Mouse (Mus musculus): ENCODE measurements around the gene Gc. TPM values are rescaled to one million over a fixed set of nuclear protein-coding genes. Genes with fewer than 3 reads are reported as not detected.

Gene Gc
- polyA plus RNA-seq (2012; rRNA removed) = not detected in 2 replicates

GRCm38 (mm10) chr5:89457554-89458062, at the start of gene Gc:
Gene Gc, minus strand, starts transcription at chr5:89457898.
- DNase-seq (ENCODE audit: low read depth, low spot score) = no peak
- 52% methylated on average over 5 of the region's 5 CpGs for WGBS

GRCm38 (mm10) chr5:89500182-89500581, 42.5 kb upstream of the Gc start:
- 55% methylated on average over 6 of the region's 6 CpGs for WGBS
- DNase-seq (ENCODE audit: low read depth, low spot score) = no peak

DNA sequence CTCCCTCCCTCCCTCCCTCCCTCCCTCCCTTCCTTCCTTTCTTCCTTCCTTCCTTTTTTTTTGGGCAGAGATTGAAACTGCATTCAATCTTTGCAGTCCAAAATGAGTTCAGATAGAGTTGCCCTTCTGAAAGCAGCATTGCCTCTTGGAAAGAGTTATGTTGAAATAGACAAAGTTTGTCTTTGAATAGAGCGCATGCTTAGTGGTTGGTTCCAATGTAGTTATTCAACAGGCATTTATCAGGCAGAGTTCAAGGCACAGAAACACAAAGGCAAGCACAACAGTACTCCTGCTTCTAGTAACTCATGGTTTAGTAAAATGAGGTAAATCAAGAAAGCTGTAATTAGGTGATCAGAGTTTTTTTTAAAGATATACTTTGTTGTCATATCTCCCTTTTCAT, 34.9 kb upstream of the Gc start:
- WGBS = 92% methylated on average over 1 of the region's 1 CpGs
- no peak for DNase-seq (ENCODE audit: low read depth, low spot score)

DNA sequence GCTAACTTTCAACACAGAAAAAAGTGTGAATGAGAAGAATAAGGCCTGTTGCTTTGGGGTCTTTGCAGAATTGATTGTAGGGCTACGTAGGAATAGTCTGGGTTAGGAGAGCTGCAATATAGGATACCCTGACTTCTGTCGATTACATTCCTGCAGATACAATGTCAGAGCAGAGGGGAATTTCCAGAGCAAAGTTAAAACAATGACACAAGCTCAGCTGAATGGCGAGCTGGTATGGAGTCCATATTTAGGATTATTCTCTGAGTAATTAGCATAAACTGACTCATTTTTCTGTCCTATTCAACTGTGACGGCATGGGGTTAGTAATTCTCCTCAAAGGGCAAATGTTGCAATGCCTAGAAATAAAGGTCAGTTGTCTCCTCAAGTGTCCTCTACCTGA, 12.8 kb upstream of the Gc start:
- 78% methylated on average over 4 of the region's 4 CpGs for WGBS

DNA sequence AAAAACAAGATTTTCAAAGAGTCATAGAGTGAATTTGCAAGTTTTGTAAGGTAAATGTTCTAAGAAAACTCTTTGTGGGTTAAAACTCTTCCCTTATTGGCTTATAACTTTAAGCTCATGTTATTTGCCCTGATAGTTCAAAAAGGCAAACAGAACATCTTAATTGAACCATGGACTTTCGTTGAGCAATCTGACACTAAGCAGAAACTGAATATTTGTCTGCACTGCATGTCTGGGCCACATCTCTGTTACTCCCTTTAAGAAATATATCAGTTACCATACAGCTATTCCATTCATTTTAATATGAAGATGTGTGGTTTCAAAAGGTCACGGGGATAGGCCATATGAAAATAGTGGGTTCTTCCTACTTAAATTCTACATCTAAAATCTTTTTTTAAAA, 10.2 kb upstream of the Gc start:
- WGBS = 59% methylated on average over 2 of the region's 2 CpGs
- DNase-seq (ENCODE audit: low read depth, low spot score) = no peak

More for the DNA sequence above, 12.8 kb upstream of the Gc start:
- DNase-seq (ENCODE audit: low read depth, low spot score) = no peak

DNA sequence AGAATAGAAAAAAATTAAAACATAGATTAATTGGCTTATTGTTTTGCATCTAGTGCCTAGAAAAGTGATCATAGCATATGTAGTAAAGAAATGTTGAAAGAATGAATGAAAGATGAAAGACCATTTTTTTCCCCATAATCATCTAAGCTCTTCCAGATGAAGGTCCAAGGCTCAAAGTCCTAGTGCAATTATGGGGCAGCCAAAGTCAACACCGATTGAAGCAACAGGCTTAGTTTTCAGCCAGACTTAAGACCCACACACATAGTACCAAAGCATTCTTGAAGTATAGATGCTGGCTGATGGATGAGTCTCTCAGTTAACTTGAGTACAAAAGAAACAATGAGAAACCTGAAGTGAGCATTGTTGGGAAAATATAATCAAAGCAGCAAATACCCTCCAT, 9.3 kb upstream of the Gc start:
- 36% methylated on average over 1 of the region's 1 CpGs for WGBS
- DNase-seq (ENCODE audit: low read depth, low spot score) = no peak

- no peak for DNase-seq (ENCODE audit: low read depth, low spot score)
Measured at GRCm38 (mm10) chr5:89466275-89466674, 8.6 kb upstream of the Gc start.

DNA sequence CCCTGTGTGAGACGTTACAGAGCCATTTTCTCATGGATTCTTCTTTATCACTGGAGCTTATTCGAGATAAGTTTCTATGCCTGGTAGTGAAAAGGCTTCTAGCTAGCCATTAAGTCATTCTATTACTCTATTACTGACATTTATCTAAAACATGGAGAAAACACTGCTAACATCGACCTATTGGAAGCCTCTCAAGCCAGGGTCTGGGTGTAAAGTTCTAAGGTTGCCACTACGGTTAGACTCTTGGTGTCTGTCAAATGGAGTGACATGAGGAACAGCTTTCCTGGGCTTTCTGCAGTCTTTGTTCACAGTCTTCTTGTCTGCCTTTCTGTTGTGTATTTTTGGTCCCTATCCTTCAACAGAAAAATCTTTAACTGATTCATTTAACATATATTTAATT, 4.1 kb upstream of the Gc start:
- DNase-seq (ENCODE audit: low read depth, low spot score) = no peak
- 72% methylated on average over 4 of the region's 4 CpGs for WGBS

DNA sequence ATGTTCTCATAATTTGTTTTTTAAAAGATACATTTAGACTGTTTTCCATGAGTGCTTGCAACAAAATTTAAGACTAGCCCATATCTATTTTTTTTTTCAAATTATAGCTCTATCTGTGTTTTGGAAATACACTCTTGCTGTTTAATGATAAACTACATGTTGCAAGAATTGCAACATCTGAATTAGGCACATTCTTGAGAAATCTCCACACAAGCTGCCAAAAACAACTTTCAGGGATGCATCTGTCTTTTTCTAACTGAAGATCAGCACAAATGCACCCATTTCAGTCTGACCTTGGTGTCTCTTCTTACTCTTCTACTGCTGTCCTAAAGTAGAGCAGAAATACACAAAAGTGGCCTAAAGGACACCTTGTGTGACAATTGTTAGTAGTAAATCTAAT, 1.9 kb upstream of the Gc start:
- DNase-seq (ENCODE audit: low read depth, low spot score) = no peak

- no peak for DNase-seq (ENCODE audit: low read depth, low spot score)
- 55% methylated on average over 2 of the region's 2 CpGs for WGBS
Measured at GRCm38 (mm10) chr5:89458987-89459386, 1.3 kb upstream of the Gc start.

DNA sequence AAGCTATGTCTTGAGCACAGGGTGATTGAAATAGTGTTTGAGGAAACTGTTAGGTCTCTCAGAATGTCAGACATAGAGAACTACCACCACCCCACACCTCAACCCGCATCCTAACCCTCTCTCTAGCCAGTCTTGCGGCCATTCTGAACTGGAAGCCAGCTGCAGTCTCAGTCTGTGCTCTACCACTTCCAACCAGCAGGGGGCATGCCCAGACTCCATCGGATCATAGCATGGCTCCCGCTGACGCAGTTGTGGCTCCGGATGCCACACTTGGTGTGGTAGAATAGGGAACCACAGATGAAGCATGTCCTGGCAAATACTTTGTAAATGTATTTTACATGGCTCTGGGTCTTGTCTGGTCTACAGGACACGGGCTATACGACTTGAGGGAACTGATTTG, 2.2 kb downstream of the Gc start:
- WGBS = 47% methylated on average over 8 of the region's 8 CpGs
- DNase-seq (ENCODE audit: low read depth, low spot score) = no peak

GRCm38 (mm10) chr5:89450798-89451197, 6.9 kb downstream of the Gc start:
- no peak for DNase-seq (ENCODE audit: low read depth, low spot score)

GRCm38 (mm10) chr5:89449325-89449724, 8.4 kb downstream of the Gc start:
- no peak for DNase-seq (ENCODE audit: low read depth, low spot score)
- 68% methylated on average over 9 of the region's 9 CpGs for WGBS

DNA sequence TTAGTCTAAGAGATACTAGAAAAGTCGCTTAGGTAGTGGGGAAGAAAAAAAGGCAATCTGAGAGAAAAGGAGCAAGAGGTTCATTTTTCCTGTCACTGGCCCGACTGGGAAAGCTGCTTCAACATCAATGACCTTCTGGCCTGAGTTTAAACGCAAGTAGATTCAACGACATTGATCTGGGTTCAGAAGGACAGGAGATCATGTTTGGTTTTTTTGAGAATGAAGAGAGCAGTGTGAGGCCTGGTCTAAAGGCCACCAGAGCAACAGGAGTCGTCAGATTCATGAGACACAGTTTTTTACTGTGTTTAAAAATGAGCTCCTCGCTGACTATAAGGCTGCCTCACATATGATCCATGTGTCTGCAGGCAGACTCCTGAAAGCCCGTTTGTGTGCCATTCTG, 9.7 kb downstream of the Gc start:
- WGBS = 51% methylated on average over 7 of the region's 7 CpGs
- no peak for DNase-seq (ENCODE audit: low read depth, low spot score)

GRCm38 (mm10) chr5:89444360-89444759, 13.3 kb downstream of the Gc start:
- no peak for DNase-seq (ENCODE audit: low read depth, low spot score)
- WGBS = 85% methylated on average over 4 of the region's 4 CpGs

DNA sequence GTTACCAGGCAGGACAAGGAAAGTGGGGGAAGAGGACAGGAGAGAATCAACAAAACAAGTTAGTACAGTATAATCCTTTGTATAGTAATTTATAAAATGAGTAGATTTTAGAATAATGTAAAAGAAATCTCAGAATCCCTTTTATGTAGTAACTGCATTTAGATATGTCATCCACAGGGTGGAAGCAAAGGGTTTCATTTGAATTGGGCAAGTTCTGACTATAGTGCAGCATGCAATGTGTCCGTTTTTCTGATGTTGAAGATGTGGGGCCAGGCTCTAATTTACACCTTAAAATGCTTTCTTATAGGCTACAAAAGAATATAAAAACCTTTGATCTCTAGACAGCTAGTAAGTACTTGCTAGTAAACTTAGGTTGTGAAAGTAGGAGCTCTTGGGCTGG, 46.2 kb downstream of the Gc start:
- WGBS = 26% methylated on average over 1 of the region's 1 CpGs
- no peak for DNase-seq (ENCODE audit: low read depth, low spot score)

- DNase-seq (ENCODE audit: low read depth, low spot score) = no peak
Measured at GRCm38 (mm10) chr5:89407376-89408082, 50.2 kb downstream of the Gc start.

- DNase-seq (ENCODE audit: low read depth, low spot score) = no peak
- 9% methylated on average over 1 of the region's 1 CpGs for WGBS
Measured at GRCm38 (mm10) chr5:89405132-89405531, 52.6 kb downstream of the Gc start.

GRCm38 (mm10) chr5:89390405-89390804, 67.3 kb downstream of the Gc start:
- 25% methylated on average over 1 of the region's 1 CpGs for WGBS

DNA sequence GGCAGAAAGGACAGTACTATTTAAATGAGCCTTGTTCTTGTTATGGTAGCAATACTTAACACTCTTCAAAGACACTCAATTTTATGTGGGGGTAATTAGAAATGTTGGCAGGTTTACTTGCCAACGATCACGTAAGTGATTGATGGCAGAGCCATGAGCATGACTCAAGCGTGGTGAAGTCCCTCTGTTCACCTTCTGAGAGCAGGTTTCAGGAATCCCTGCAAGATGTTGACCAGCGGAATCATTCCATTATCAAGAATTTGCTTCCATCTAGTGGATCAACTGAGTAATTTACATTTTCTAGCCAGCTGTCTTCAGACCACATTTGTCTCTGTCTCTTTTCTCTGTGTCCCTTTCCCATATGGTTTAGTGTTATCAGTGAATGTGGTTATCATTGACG, 73.5 kb downstream of the Gc start:
- 13% methylated on average over 5 of the region's 5 CpGs for WGBS
- DNase-seq (ENCODE audit: low read depth, low spot score) = peak; percentile 6

More at GRCm38 (mm10) chr5:89390405-89390804, 67.3 kb downstream of the Gc start:
- no peak for DNase-seq (ENCODE audit: low read depth, low spot score)

GRCm38 (mm10) chr5:89381340-89381739, 76.4 kb downstream of the Gc start:
- WGBS = 35% methylated on average over 4 of the region's 4 CpGs
- DNase-seq (ENCODE audit: low read depth, low spot score) = no peak

DNA sequence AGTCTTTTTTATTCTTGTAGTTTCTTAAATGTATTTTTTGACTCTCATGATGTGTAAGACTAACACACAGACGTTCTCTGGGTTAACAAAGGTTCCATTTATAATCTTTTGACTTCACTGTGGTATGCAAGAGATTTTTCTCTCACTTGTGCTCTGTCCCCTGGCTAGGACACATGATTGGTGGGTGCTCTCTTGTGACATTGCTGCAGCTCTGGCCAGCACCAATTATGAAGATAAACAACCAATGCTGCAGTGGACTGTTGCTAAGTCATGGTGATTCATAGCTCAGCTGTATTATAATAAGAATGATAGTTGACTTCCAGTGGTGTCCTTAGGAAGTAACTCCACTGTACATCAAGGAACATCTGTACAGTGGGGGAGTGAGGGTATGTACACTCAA, 87.6 kb downstream of the Gc start:
- 40% methylated on average over 1 of the region's 1 CpGs for WGBS

More for the DNA sequence above, 87.6 kb downstream of the Gc start:
- no peak for DNase-seq (ENCODE audit: low read depth, low spot score)

All from large intestine, adult 2 months (tissue).